Mouse (Mus musculus) forebrain, embryonic 10.5 days (tissue): ENCODE results near the gene Vsx2. TPM values are rescaled to one million over a fixed set of nuclear protein-coding genes. Genes with fewer than 3 reads are reported as not detected.
A peak's percentile ranks its signal among the peaks of the same experiment; 100 is the strongest.

Experiments
- DNase-seq: peaks from one replicate; pipeline ENCODE4 v3.0.0-alpha.2; 2017; ENCODE audit warnings: low spot score; ENCODE audit errors: extremely low spot score
- H3K27ac ChIP-seq: fragments of 300-500 bp; sonication (generic); 2 replicates; pipeline ENCODE4 v1.5.1; 2016; ENCODE audit warnings: mild to moderate bottlenecking
- H3K27me3 ChIP-seq: fragments of 300-500 bp; sonication (generic); 2 replicates; pipeline ENCODE4 v1.6.1; 2016; ENCODE audit warnings: mild to moderate bottlenecking; ENCODE audit not compliant: poor library complexity, severe bottlenecking
- H3K36me3 ChIP-seq: fragments of 300-500 bp; sonication (generic); replicated peaks from 2 replicates; pipeline ENCODE4 v1.6.1; 2016; ENCODE audit warnings: mild to moderate bottlenecking, moderate library complexity
- H3K4me1 ChIP-seq: fragments of 300-500 bp; sonication (generic); 2 replicates; pipeline ENCODE4 v1.6.1; 2016
- H3K4me3 ChIP-seq: fragments of 300-500 bp; sonication (generic); 2 replicates; pipeline ENCODE4 v1.5.1; 2016; ENCODE audit warnings: mild to moderate bottlenecking, moderate library complexity
- H3K9me3 ChIP-seq: fragments of 300-500 bp; sonication (generic); 2 replicates; pipeline ENCODE4 v1.6.1; 2016; ENCODE audit warnings: mild to moderate bottlenecking, moderate library complexity
- WGBS: fragments of 180-500 bp; shearing (Covaris S2); methylation state at CpG from one replicate; pipeline ENCODE4 v1.1.7; 2016; 5-methylcytosine and 5-hydroxymethylcytosine counted together
- polyA plus RNA-seq: library from polyadenylated mRNA; unstranded; fragments of >200 nt; fragmentation: Nextera tagmentation; extraction: Ambion mirVana; gene quantifications from 2 replicates; pipeline ENCODE4 v1.2.1, GENCODE M21; 2016

Gene Vsx2
- polyA plus RNA-seq, 1 experiment from 2014 or later, result 1.2 TPM

DNA sequence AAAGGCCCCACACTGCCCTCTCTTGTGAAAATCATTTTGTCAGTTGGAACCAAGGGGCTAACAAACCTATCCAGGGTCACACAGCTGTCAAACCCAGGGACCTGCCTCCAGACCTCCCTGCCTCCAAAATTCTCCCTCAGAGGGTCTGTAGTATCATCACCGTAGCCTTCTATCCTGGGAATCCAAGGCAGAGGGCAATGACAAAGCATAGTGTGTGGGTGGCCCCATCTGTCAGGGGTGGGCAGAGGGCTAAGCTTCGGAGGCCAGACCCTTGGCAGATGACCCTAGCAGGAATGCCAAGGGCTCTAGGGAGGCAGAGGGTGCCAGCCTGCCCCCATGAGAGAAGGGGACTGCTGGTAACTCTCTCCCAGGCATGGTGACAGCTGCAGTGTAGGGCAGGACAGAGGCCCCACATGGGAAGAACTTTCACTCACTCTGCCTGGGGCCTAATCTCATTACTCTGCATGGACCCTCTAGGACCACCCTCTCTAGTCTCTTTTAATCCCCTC is 22.9 kb upstream of the Vsx2 start:
- WGBS, result 65% methylated on average over 2 of the region's 2 CpGs
- H3K4me1 ChIP-seq, result peaks cover 33% of the 10 kb centered on the region
- no peak overlapping the region for H3K27ac ChIP-seq
- H3K27me3 ChIP-seq, result peaks cover 30% of the 10 kb centered on the region
- no peak overlapping the region for H3K4me3 ChIP-seq
- H3K36me3 ChIP-seq, result no peaks in the 10 kb centered on the region
- no peak for DNase-seq
- H3K9me3 ChIP-seq, result no peaks in the 10 kb centered on the region

DNA sequence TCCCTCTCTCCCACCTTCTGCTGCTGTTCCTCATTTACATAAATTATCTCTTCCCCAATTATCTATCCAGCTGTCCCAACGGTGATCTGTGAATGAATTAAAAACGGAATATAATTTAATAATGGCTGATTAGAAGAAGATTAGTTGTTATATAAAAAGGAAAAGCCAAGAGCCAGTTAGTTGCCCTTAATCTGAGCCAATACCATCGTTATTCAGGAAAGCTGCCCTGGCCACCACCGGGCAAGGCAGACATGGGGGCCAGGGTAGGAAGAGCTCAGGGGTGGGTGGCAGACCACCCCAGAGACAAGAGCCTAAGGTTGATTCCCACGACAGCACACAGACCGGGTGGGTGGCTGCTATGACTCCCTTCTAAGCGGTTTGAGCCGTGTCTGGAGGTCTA is 21.3 kb upstream of the Vsx2 start:
- H3K4me1 ChIP-seq, result peaks cover 23% of the 10 kb centered on the region
- 51% methylated on average over 8 of the region's 8 CpGs for WGBS
- H3K9me3 ChIP-seq, result no peaks in the 10 kb centered on the region
- no peaks in the 10 kb centered on the region for H3K36me3 ChIP-seq
- no peak overlapping the region for H3K4me3 ChIP-seq
- no peak overlapping the region; the same call in 1 of the 2 replicates for H3K27ac ChIP-seq
- H3K27me3 ChIP-seq, result peaks cover 35% of the 10 kb centered on the region
- no peak for DNase-seq

DNA sequence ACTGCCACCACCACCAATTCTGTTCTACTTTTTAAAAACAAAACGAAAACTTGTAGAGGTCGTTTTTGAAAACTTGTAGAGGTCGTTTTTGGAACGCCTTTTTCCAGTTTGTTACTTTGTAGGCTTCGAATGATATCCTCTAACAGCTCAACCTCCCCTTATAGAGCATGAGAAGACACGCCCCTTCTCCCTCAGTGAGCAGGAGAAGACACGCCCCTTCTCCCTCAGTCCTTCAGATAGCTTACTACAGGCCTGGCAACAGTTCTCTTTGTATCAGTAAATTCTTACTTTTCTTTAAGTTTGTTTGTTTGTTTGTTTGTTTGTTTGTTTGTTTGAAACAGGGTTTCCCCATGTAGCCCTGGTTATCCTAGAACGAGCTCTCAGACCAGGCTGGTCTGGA is 14.3 kb upstream of the Vsx2 start:
- H3K4me1 ChIP-seq, result no peaks in the 10 kb centered on the region
- H3K27me3 ChIP-seq, result 0 out of 2 replicates have a peak, but pooled peaks cover 5% of the 10 kb centered on the region
- no peak overlapping the region for H3K27ac ChIP-seq
- 66% methylated on average over 8 of the region's 8 CpGs for WGBS
- no peaks in the 10 kb centered on the region for H3K36me3 ChIP-seq
- H3K9me3 ChIP-seq, result no peaks in the 10 kb centered on the region
- no peak overlapping the region for H3K4me3 ChIP-seq
- DNase-seq, result no peak

DNA sequence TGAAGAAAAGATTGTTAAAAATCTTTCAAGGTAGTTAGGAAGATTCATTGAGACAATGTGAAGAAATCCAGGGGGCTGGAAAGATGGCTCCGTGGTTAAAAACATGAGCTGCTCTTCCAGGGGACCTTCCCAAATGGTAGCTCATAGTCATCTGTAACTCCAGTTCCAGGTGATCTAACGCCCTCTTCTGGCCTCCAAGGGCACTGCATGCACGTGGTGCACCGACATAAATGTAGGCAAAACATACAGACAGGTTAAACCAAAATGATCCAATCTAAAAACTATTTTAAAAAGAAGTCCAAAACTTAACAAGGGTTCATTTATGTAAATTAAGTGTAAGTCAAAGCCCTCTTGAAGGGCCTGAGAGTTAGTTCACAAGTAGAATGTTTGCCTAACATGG is 7.0 kb upstream of the Vsx2 start:
- Histone ChIP-seq H3K27me3 (peaks cover 32% of the 10 kb centered on the region), H3K36me3 (no peaks in the 10 kb centered on the region), H3K9me3 (no peaks in the 10 kb centered on the region), H3K27ac (no peak overlapping the region), H3K4me1 (no peaks in the 10 kb centered on the region), H3K4me3 (no peak overlapping the region)
- 49% methylated on average over 4 of the region's 4 CpGs for WGBS
- DNase-seq, result no peak

DNA sequence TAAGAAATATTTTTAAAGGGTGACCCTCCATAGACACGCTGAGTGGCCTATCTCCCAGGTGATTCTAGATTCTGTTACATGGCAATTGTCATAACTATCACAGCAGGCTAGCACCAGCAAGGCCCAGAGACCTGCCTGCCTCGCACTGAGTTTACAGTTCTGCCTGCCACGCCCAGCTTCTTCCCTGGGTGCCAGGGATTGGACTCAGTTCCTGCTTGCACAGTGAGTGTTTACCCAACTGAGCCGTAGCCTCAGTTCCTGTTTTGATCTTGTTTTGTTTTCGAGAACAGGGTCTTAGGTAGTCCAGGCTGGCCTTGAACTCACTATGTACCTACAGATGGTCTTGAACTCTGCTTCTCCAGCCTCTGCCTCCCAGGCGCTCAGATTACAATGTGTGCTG is 2.0 kb upstream of the Vsx2 start:
- WGBS, result 87% methylated on average over 6 of the region's 6 CpGs
- H3K4me3 ChIP-seq, result no peak overlapping the region
- no peak overlapping the region for H3K27ac ChIP-seq
- no peak for DNase-seq
- H3K27me3 ChIP-seq, result peaks cover 79% of the 10 kb centered on the region
- no peaks in the 10 kb centered on the region for H3K36me3 ChIP-seq
- H3K9me3 ChIP-seq, result no peaks in the 10 kb centered on the region
- peaks cover 35% of the 10 kb centered on the region for H3K4me1 ChIP-seq

DNA sequence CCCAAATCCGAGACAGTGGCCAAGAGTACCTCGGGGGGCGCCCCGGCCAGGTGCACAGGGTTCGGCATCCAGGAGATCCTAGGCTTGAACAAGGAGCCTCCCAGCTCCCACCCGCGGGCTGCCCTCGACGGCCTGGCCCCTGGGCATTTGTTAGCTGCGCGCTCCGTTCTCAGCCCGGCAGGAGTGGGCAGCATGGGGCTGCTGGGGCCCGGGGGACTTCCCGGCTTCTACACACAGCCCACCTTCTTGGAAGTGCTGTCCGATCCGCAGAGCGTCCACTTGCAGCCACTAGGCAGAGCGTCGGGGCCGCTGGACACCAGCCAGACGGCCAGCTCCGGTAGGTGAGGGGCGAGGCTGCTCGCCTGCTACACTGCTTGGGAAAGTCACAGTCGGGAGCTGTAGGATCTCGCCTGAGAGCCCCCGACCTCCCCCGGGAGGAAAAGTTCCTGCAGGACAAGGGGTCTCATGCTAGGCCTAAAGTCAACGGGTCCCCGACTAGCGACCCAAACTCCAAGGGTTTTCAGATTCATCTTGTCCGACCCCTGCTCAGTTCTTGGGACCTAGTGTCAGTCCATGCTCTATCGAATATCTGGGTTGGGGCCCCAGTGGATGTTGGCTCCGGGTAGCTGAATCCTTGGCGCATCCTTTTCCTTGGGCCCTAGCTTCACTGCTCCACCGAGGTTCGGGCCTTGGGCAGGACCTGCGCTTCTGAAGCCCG is 573 bp downstream of the Vsx2 start:
- Histone ChIP-seq H3K36me3 (no peaks in the 10 kb centered on the region), H3K9me3 (no peaks in the 10 kb centered on the region), H3K27me3 (peaks cover 84% of the 10 kb centered on the region), H3K27ac (no peak overlapping the region), H3K4me3 (peak overlapping the region; percentile 40), H3K4me1 (peaks cover 38% of the 10 kb centered on the region)
- DNase-seq, result peak; percentile 32
- whole genome bisulfite sequencing, result 1% methylated on average over 40 of the region's 40 CpGs

DNA sequence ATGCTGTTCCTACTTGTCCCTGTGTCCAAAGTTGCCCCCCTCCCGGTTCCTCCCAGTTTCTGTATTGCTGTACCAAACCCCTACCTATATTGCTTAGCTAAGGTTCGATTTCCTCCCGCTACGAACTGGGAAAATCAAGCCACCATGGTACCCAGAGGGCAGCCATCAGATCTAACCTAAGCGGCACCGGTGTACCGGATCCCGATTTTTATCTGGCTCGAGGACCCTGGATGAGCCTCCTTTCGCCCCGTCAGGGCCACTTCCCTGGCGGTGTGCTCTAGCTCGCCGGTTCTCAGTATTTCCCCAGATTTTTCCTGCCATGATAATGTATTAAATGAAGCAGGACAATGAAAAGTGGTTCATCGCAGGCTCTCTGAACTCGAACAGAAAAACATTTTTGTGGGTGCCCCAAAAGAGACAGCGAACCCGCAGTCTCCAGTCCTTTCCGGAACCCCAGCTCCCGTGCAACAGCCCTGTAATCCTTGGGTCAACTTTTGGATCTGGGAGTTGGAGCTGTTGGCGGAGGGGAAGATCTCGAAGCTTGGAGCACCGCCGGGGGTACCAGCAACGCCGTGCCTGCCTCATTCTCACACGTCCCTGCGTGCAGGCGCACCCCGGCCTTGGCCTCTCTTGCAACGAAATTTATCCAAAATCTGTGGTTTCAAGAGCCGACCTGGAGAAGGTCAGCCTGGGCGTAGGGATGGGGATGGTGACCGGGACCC is 1.3 kb downstream of the Vsx2 start:
- Histone ChIP-seq H3K36me3 (no peaks in the 10 kb centered on the region), H3K4me1 (peaks cover 38% of the 10 kb centered on the region), H3K27ac (no peak overlapping the region), H3K27me3 (peaks cover 92% of the 10 kb centered on the region), H3K4me3 (peak overlapping the region; percentile 40), H3K9me3 (no peaks in the 10 kb centered on the region)
- WGBS, result 2% methylated on average over 34 of the region's 34 CpGs
- peak; percentile 44 for DNase-seq

DNA sequence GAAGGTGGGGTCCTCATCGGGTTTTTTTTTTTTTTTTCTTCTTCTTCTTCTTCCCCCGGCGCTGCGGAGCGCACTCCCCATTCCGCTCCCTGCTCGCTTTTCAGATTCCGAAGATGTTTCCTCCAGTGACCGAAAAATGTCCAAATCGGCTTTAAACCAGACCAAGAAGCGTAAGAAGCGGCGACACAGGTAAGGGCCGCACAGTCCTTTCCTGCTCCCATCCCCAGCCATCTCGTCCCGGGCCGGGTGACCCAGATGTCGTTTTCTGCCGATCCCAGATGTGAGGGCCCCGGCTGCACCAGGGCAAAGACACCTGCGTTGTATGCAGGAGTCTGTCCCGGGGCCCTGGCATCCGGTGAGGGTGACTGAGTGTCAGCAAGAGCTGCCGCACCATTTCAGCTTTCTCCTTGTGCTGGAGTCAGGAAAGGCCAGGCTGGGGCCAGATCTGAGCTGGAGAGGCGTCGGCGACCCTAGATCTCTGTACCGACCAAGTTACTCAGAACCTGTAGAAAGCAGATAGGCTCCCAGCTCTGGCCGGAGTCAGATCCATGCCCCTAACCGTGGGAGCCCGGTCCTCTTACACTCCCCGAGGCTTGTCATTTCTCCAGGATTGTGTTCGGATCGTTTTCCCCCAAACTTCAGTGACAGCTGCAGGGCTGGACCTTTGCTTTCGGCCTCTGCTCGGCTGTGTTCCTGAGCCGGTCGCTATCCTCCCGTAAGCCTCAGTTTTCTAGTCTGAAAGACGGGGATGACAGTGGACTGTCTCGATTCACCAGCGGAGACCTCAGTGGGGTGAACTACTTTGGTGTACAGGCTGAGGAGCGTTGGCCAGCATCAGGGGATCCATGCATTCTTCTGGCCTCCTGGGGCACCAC is 2.1 kb downstream of the Vsx2 start:
- Histone ChIP-seq H3K4me3 (peak overlapping the region; percentile 40), H3K4me1 (peaks cover 38% of the 10 kb centered on the region), H3K27ac (no peak overlapping the region), H3K27me3 (peaks cover 100% of the 10 kb centered on the region), H3K9me3 (no peaks in the 10 kb centered on the region), H3K36me3 (no peaks in the 10 kb centered on the region)
- peak; percentile 55 for DNase-seq
- WGBS, result under 1% methylated on average over 43 of the region's 43 CpGs

DNA sequence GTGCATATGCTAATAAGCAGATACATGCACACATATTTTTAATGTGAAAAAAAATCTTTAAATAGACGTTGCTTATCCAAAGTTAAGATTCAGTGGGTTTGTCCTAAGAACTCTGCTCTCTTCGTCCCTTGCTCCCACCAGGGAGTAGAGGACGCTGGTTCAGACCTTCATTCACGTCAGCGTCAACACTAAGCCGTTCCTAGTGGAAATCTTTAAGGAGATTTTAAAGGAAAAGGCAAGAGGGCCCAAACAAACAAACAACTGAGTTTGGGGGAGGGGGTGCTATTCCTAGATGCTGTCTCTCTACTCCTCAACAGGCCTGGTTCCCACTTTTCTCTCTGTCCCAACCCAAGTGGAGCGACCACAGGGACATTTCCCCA is 2.8 kb downstream of the Vsx2 start:
- Histone ChIP-seq H3K27ac (no peak overlapping the region), H3K36me3 (no peaks in the 10 kb centered on the region), H3K27me3 (peaks cover 100% of the 10 kb centered on the region), H3K4me3 (no peak overlapping the region; the same call in 1 of the 2 replicates), H3K4me1 (peaks cover 38% of the 10 kb centered on the region), H3K9me3 (no peaks in the 10 kb centered on the region)
- DNase-seq, result no peak
- WGBS, result 1% methylated on average over 7 of the region's 7 CpGs

DNA sequence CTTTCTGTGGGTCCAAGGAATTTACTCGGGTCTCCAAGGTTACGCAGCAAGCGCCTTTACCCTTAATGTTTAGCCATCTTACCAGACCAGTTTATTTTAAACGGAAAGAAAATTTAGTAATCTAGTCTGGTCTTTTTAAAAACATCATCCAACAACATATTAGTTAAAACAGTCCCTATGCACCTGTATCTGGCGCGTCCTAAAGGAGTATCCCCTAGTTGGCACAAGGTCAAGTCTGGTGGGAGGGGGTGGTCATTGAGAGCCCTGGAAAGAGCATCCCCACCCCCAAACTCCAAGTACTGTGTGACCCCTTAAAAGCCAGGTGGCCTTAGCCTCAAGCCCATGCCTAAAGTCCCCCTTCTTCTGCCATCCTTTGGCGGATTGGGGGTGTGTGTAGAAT is 3.5 kb downstream of the Vsx2 start:
- H3K4me1 ChIP-seq, result peaks cover 43% of the 10 kb centered on the region
- H3K9me3 ChIP-seq, result no peaks in the 10 kb centered on the region
- WGBS, result 11% methylated on average over 7 of the region's 7 CpGs
- H3K36me3 ChIP-seq, result no peaks in the 10 kb centered on the region
- no peak overlapping the region for H3K4me3 ChIP-seq
- DNase-seq, result no peak
- no peak overlapping the region for H3K27ac ChIP-seq
- H3K27me3 ChIP-seq, result peaks cover 100% of the 10 kb centered on the region

DNA sequence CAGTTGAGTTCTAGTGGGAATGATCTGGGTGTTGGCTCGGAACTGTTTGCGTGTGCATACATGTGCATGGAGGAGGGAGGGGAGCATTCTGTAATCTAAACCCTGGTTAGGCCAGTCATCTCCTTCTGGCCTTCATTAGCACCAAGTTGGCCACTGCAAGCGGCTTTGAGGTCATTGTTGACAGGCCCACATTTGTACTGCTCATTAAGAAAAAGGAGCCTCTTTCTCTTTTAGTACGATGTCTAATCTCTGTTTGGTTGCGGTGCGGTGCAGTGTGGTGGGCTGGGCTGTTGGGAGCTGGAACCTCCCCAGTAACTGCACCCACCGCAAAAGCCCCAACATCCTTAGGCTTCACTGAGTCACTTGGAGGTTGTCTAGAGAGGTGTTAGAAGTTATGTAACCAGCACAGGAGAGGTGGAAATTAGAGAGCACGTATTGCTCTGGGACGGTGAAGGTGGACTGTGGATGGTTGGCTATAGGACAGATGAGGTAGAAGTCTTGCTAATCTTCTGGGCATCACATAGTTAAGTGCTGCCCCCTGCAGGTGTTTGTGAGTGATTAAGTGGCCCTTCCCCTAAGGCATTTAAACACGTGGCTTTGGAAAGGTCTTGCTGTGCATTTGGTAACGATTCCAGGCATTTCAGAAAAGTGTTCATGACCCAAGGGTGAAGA is 8.3 kb downstream of the Vsx2 start:
- H3K4me1 ChIP-seq, result peaks cover 12% of the 10 kb centered on the region
- no peaks in the 10 kb centered on the region for H3K36me3 ChIP-seq
- H3K27me3 ChIP-seq, result peaks cover 61% of the 10 kb centered on the region
- no peak overlapping the region for H3K4me3 ChIP-seq
- DNase-seq, result no peak
- no peaks in the 10 kb centered on the region; the same call in 1 of the 2 replicates for H3K9me3 ChIP-seq
- no peak overlapping the region for H3K27ac ChIP-seq
- WGBS, result 73% methylated on average over 11 of the region's 11 CpGs

DNA sequence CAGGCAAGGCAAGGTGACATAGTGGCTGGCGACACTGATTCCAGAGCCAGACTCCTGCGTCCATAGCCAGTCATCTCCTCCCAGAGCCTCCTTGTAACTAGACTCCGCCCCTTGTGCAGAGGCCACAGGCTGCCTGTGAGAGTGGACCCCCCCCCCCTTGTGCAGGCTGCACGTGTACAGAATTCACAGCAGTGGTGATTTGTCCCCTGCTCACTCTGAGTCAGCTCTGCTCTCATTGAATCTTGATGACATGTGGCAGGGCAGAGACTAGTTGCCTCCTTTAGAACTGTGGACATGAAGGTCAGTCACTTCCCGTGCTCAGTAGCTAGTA is 8.8 kb downstream of the Vsx2 start:
- peaks cover 56% of the 10 kb centered on the region for H3K27me3 ChIP-seq
- no peaks in the 10 kb centered on the region; the same call in 1 of the 2 replicates for H3K9me3 ChIP-seq
- WGBS, result 44% methylated on average over 5 of the region's 5 CpGs

More for the DNA sequence above, 8.8 kb downstream of the Vsx2 start:
- DNase-seq, result no peak
- peaks cover 12% of the 10 kb centered on the region for H3K4me1 ChIP-seq
- no peaks in the 10 kb centered on the region for H3K36me3 ChIP-seq
- H3K4me3 ChIP-seq, result no peak overlapping the region
- no peak overlapping the region for H3K27ac ChIP-seq
